8 mouse cellular contexts compared by ENCODE assay signal in the genomic region with DNA sequence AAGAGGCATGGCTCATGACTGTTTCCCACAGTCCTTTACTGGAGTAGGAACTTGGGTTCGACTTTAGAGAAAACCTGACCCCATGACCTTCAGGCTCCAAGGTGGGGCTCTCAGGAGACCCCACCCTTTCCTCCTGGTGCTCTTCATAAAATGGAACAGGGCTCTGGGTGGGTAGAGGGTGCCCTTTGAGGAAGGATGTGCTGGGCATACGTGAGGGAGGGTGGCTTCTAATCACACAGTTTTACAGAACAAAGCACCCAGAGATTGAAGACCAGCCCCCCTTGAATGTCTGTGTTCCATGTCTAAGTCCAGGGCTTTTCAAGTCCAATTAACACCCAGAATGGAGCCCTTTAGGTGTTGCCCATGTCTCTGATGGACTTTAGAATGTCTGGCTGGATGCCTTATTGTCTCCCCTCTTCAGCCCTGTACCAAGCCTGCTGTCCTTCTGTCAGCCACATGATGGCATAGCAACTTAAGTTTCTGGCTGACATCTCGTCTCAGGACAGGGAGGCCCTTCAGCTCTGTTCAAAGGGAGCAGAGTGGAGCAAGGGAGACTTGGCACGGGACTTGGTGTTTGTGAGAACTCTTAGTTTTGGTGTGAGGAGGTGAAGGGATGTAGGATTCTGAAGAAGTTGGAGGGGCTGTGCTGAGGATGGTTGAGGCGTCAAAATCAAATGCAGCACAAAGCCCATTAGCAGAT.
DNase-seq lines count a peak whose midpoint lies in the region; ATAC-seq and TF ChIP-seq lines count a peak whose summit lies in the region.

No protein-coding gene starts in this region.

- peak; percentile 31 to 54 for DNase-seq in adrenal gland, adult 18-20 months (ENCODE audit: low spot score in 2 of 2)
- peak; percentile 74 for DNase-seq in embryonic facial prominence, embryonic 11.5 days (ENCODE audit: low spot score)
- DNase-seq in kidney, postnatal 36 days, result peak; percentile 47 to 69
- DNase-seq in right cerebral cortex, adult 18-20 months, result peak; percentile 54

- H3K36me3 ChIP-seq in C2C12 (ENCODE audit: control insufficient read depth, insufficient read depth), result no peaks in the 10 kb centered on the region
- no peaks in the 10 kb centered on the region for H3K36me3 ChIP-seq in embryonic facial prominence, embryonic 11.5 days (replicated peaks; ENCODE audit: control insufficient read depth, insufficient read depth, low read depth, low read length)
- H3K36me3 ChIP-seq in heart, embryonic 16.5 days (ENCODE audit: control insufficient read depth, insufficient read depth), result no peaks in the 10 kb centered on the region
- no peaks in the 10 kb centered on the region for H3K36me3 ChIP-seq in lung, embryonic 16.5 days (ENCODE audit: control insufficient read depth, insufficient read depth, low read length)

- H3K79me2 ChIP-seq in C2C12 (ENCODE audit: control insufficient read depth, insufficient read depth), result no peaks in the 10 kb centered on the region

- H3ac ChIP-seq in C2C12 (ENCODE audit: control insufficient read depth, insufficient read length, low read depth), result no peak overlapping the region

- peak; percentile 38; the same call in 1 of the 2 replicates for ATAC-seq in embryonic facial prominence, embryonic 11.5 days (replicated peaks; ENCODE audit: insufficient number of reproducible peaks, low FRiP score, low TSS enrichment, low read depth)
- ATAC-seq in heart, embryonic 16.5 days (replicated peaks; ENCODE audit: extremely low read depth, insufficient read depth, low FRiP score), result 0 out of 2 replicates have a peak, but pooled peaks have one; percentile 33
- ATAC-seq in lung, embryonic 16.5 days (ENCODE audit: low read depth), result peak; percentile 79
- ATAC-seq in erythroblast, adult 5-6 weeks (replicated peaks; ENCODE audit: low FRiP score, poor library complexity, severe bottlenecking), result no peak

- H3K4me3 ChIP-seq in C2C12 (ENCODE audit: insufficient read depth, poor library complexity, severe bottlenecking), result no peak overlapping the region
- no peak overlapping the region for H3K4me3 ChIP-seq in embryonic facial prominence, embryonic 11.5 days (ENCODE audit: low read depth, low read length)
- H3K4me3 ChIP-seq in heart, embryonic 16.5 days (ENCODE audit: low read length), result no peak overlapping the region
- no peak overlapping the region for H3K4me3 ChIP-seq in lung, embryonic 16.5 days (ENCODE audit: low read length)

- no peaks in the 10 kb centered on the region for H3K79me3 ChIP-seq in C2C12 (ENCODE audit: low read depth)

- no peaks in the 10 kb centered on the region for H3K9me3 ChIP-seq in embryonic facial prominence, embryonic 11.5 days (replicated peaks; ENCODE audit: control insufficient read depth, low read length)
- no peaks in the 10 kb centered on the region for H3K9me3 ChIP-seq in heart, embryonic 16.5 days (replicated peaks; ENCODE audit: control insufficient read depth, low read length)
- H3K9me3 ChIP-seq in lung, embryonic 16.5 days (ENCODE audit: control insufficient read depth, low read length), result no peaks in the 10 kb centered on the region

- no peak overlapping the region for H3K9ac ChIP-seq in embryonic facial prominence, embryonic 11.5 days (replicated peaks; ENCODE audit: low read length)
- H3K9ac ChIP-seq in heart, embryonic 16.5 days (ENCODE audit: low read length), result no peak overlapping the region
- H3K9ac ChIP-seq in lung, embryonic 16.5 days (ENCODE audit: low read length), result no peak overlapping the region

- H3K27ac ChIP-seq in embryonic facial prominence, embryonic 11.5 days (replicated peaks; ENCODE audit: low read depth, low read length), result no peak overlapping the region
- no peak overlapping the region for H3K27ac ChIP-seq in heart, embryonic 16.5 days (ENCODE audit: low read length)
- no peak overlapping the region for H3K27ac ChIP-seq in lung, embryonic 16.5 days (ENCODE audit: low read length)

- no peak overlapping the region for H3K4me2 ChIP-seq in embryonic facial prominence, embryonic 11.5 days (ENCODE audit: low read depth, low read length)
- no peak overlapping the region for H3K4me2 ChIP-seq in heart, embryonic 16.5 days (ENCODE audit: low read depth, low read length)
- no peak overlapping the region for H3K4me2 ChIP-seq in lung, embryonic 16.5 days (ENCODE audit: low read depth, low read length)

- WGBS in embryonic facial prominence, embryonic 11.5 days, result 45% methylated on average over 5 of the region's 5 CpGs
- WGBS in heart, embryonic 16.5 days, result 46% methylated on average over 5 of the region's 5 CpGs
- 42% methylated on average over 5 of the region's 5 CpGs for WGBS in lung, embryonic 16.5 days

- TF ChIP-seq CTCF in C2C12 (IDR thresholded peaks at IDR 0.05; ENCODE audit: control insufficient read depth, insufficient read depth, insufficient read length), result peak; percentile 33

- H3K27me3 ChIP-seq in C2C12 (ENCODE audit: control insufficient read depth, insufficient read depth, insufficient read length), result peaks cover 14% of the 10 kb centered on the region
- H3K27me3 ChIP-seq in embryonic facial prominence, embryonic 11.5 days (ENCODE audit: control insufficient read depth, insufficient read depth, low read length), result no peaks in the 10 kb centered on the region; the same call in 1 of the 2 replicates
- H3K27me3 ChIP-seq in heart, embryonic 16.5 days (ENCODE audit: control insufficient read depth, insufficient read depth, low read length), result peaks cover 3% of the 10 kb centered on the region; the same call in 1 of the 2 replicates
- no peaks in the 10 kb centered on the region; the same call in 1 of the 2 replicates for H3K27me3 ChIP-seq in lung, embryonic 16.5 days (ENCODE audit: control insufficient read depth, insufficient read depth, low read depth, low read length)

- no peaks in the 10 kb centered on the region; the same call in 1 of the 2 replicates for H3K4me1 ChIP-seq in embryonic facial prominence, embryonic 11.5 days (ENCODE audit: control insufficient read depth, insufficient read depth, low read length)
- no peaks in the 10 kb centered on the region for H3K4me1 ChIP-seq in heart, embryonic 16.5 days (ENCODE audit: control insufficient read depth, insufficient read depth, low read length)
- H3K4me1 ChIP-seq in lung, embryonic 16.5 days (replicated peaks; ENCODE audit: control insufficient read depth, insufficient read depth, low read length), result no peaks in the 10 kb centered on the region

TF ChIP-seq in C2C12, 6 proteins besides CTCF, POLR2A, EP300 and RAD21:
- TF ChIP-seq MYOD1 (IDR thresholded peaks at IDR 0.05; ENCODE audit: control insufficient read depth, insufficient read length, low read depth) (no peak), CEBPB (IDR thresholded peaks at IDR 0.05; ENCODE audit: low read depth) (no peak), FOSL1 (IDR thresholded peaks at IDR 0.05; ENCODE audit: insufficient read depth, low read length, poor library complexity, severe bottlenecking) (no peak), USF1 (IDR thresholded peaks at IDR 0.05; ENCODE audit: low read depth) (no peak), MYOG (IDR thresholded peaks at IDR 0.05; ENCODE audit: control insufficient read depth, extremely low read depth, insufficient read length) (no peak), MAX (IDR thresholded peaks at IDR 0.05) (no peak)
